Comparison of ENCODE assay signal across 8 mouse cellular contexts in genomic region chr11:69150444-69150843, GRCm38 (mm10). TPM values are rescaled to one million over a fixed set of nuclear protein-coding genes. Genes with fewer than 3 reads are reported as not detected.
DNase-seq lines count a peak whose midpoint lies in the region; ATAC-seq lines count a peak whose summit lies in the region.

No protein-coding gene starts in this region.

- no peak overlapping the region for H3K27ac ChIP-seq in intestine, embryonic 16.5 days (ENCODE audit: low read length)
- no peak overlapping the region for H3K27ac ChIP-seq in midbrain, embryonic 16.5 days (ENCODE audit: low read length)
- no peak overlapping the region for H3K27ac ChIP-seq in stomach, embryonic 16.5 days (ENCODE audit: low read length)

- no peaks in the 10 kb centered on the region for H3K9me3 ChIP-seq in intestine, embryonic 16.5 days (ENCODE audit: control insufficient read depth, low read length)
- H3K9me3 ChIP-seq in midbrain, embryonic 16.5 days (replicated peaks; ENCODE audit: control insufficient read depth, low read length, poor library complexity, severe bottlenecking): no peaks in the 10 kb centered on the region
- H3K9me3 ChIP-seq in stomach, embryonic 16.5 days (replicated peaks; ENCODE audit: control insufficient read depth, low read length): no peaks in the 10 kb centered on the region

- ATAC-seq in intestine, embryonic 16.5 days: no peak
- no peak for ATAC-seq in midbrain, embryonic 16.5 days
- ATAC-seq in stomach, embryonic 16.5 days (ENCODE audit: insufficient read depth, low FRiP score): peak; percentile 29; the same call in 1 of the 2 replicates

- peaks cover 2% of the 10 kb centered on the region; the same call in 1 of the 2 replicates for H3K27me3 ChIP-seq in intestine, embryonic 16.5 days (replicated peaks; ENCODE audit: control insufficient read depth, insufficient read depth, low read length)
- H3K27me3 ChIP-seq in midbrain, embryonic 16.5 days (ENCODE audit: control insufficient read depth, insufficient read depth, low read depth, low read length): no peaks in the 10 kb centered on the region
- no peaks in the 10 kb centered on the region for H3K27me3 ChIP-seq in stomach, embryonic 16.5 days (ENCODE audit: control insufficient read depth, insufficient read depth, low read length)

- 7% methylated on average over 7 of the region's 7 CpGs for WGBS in intestine, embryonic 16.5 days
- 6% methylated on average over 7 of the region's 7 CpGs for WGBS in midbrain, embryonic 16.5 days
- 6% methylated on average over 7 of the region's 7 CpGs for WGBS in stomach, embryonic 16.5 days

- peak overlapping the region; percentile 51 for H3K4me2 ChIP-seq in intestine, embryonic 16.5 days (ENCODE audit: low read depth, low read length)
- H3K4me2 ChIP-seq in midbrain, embryonic 16.5 days (ENCODE audit: low read length): peak overlapping the region; percentile 37
- H3K4me2 ChIP-seq in stomach, embryonic 16.5 days (ENCODE audit: low read depth, low read length): peak overlapping the region; percentile 52

- peak overlapping the region; percentile 32 for H3K4me3 ChIP-seq in intestine, embryonic 16.5 days (ENCODE audit: low read length)
- H3K4me3 ChIP-seq in midbrain, embryonic 16.5 days (ENCODE audit: low read depth, low read length): peak overlapping the region; percentile 14; the same call in 1 of the 2 replicates
- peak overlapping the region; percentile 32 for H3K4me3 ChIP-seq in stomach, embryonic 16.5 days (replicated peaks; ENCODE audit: low read length)

- peak; percentile 57 for DNase-seq in right cerebral cortex, adult 18-20 months
- DNase-seq in right cerebral cortex, postnatal 36 days (ENCODE audit: low spot score in 2 of 2): no peak
- DNase-seq in cerebellum, postnatal 10 days: peak; percentile 92
- DNase-seq in frontal cortex, postnatal 36 days (ENCODE audit: low spot score in 2 of 2): peak; percentile 38 to 57
- DNase-seq in liver: peak; percentile 62

- no peaks in the 10 kb centered on the region for H3K36me3 ChIP-seq in intestine, embryonic 16.5 days (ENCODE audit: control insufficient read depth, insufficient read depth, low read length)
- H3K36me3 ChIP-seq in midbrain, embryonic 16.5 days (ENCODE audit: control insufficient read depth, insufficient read depth, low read length): no peaks in the 10 kb centered on the region
- no peaks in the 10 kb centered on the region for H3K36me3 ChIP-seq in stomach, embryonic 16.5 days (ENCODE audit: control insufficient read depth, insufficient read depth, low read length)

- H3K9ac ChIP-seq in intestine, embryonic 16.5 days (ENCODE audit: low read depth, low read length): 0 out of 2 replicates have a peak overlapping the region, but pooled peaks have one; percentile 39
- H3K9ac ChIP-seq in midbrain, embryonic 16.5 days (ENCODE audit: low read depth, low read length): peak overlapping the region; percentile 42
- H3K9ac ChIP-seq in stomach, embryonic 16.5 days (ENCODE audit: low read length): peak overlapping the region; percentile 60

- no peaks in the 10 kb centered on the region for H3K4me1 ChIP-seq in intestine, embryonic 16.5 days (ENCODE audit: control insufficient read depth, insufficient read depth, low read length)
- no peaks in the 10 kb centered on the region for H3K4me1 ChIP-seq in midbrain, embryonic 16.5 days (ENCODE audit: control insufficient read depth, insufficient read depth, low read length)
- peaks cover 6% of the 10 kb centered on the region; the same call in 1 of the 2 replicates for H3K4me1 ChIP-seq in stomach, embryonic 16.5 days (ENCODE audit: control insufficient read depth, insufficient read depth, low read length)

RNA-seq across cellular contexts. Expression of gene Alox12b, which starts 6.3 kb away (rescaled TPM):
- 0.33 and 0.38 TPM in 2 replicates for polyA plus RNA-seq in intestine, embryonic 16.5 days (2015; fragmentation: Nextera tagmentation; extraction: Ambion mirVana)
- 0.50 and 0.53 TPM in 2 replicates for polyA plus RNA-seq in midbrain, embryonic 16.5 days (2015; fragmentation: Nextera tagmentation; extraction: Ambion mirVana)
- polyA plus RNA-seq in stomach, embryonic 16.5 days (2015; fragmentation: Nextera tagmentation; extraction: Ambion mirVana): 42.2 and 90.0 TPM in 2 replicates

RNA-seq across cellular contexts. Expression of gene Aloxe3, which starts 24.7 kb away (rescaled TPM):
- polyA plus RNA-seq in intestine, embryonic 16.5 days (2015; fragmentation: Nextera tagmentation; extraction: Ambion mirVana): 0.31 and 0.45 TPM in 2 replicates
- 9.0 and 11.5 TPM in 2 replicates for polyA plus RNA-seq in midbrain, embryonic 16.5 days (2015; fragmentation: Nextera tagmentation; extraction: Ambion mirVana)
- 2.0 and 5.4 TPM in 2 replicates for polyA plus RNA-seq in stomach, embryonic 16.5 days (2015; fragmentation: Nextera tagmentation; extraction: Ambion mirVana)

RNA-seq across cellular contexts. Expression of gene 9130213A22Rik, which starts 28.1 kb away (rescaled TPM):
- polyA plus RNA-seq in intestine, embryonic 16.5 days (2015; fragmentation: Nextera tagmentation; extraction: Ambion mirVana): 0.11 and 0.29 TPM in 2 replicates
- 0.49 and 0.65 TPM in 2 replicates for polyA plus RNA-seq in midbrain, embryonic 16.5 days (2015; fragmentation: Nextera tagmentation; extraction: Ambion mirVana)
- polyA plus RNA-seq in stomach, embryonic 16.5 days (2015; fragmentation: Nextera tagmentation; extraction: Ambion mirVana): 0.27 and 0.61 TPM in 2 replicates

RNA-seq across cellular contexts. Expression of gene Hes7, which starts 30.2 kb away (rescaled TPM):
- polyA plus RNA-seq in intestine, embryonic 16.5 days (2015; fragmentation: Nextera tagmentation; extraction: Ambion mirVana): 0.29 and 0.33 TPM in 2 replicates
- 0.75 and 1.1 TPM in 2 replicates for polyA plus RNA-seq in midbrain, embryonic 16.5 days (2015; fragmentation: Nextera tagmentation; extraction: Ambion mirVana)
- polyA plus RNA-seq in stomach, embryonic 16.5 days (2015; fragmentation: Nextera tagmentation; extraction: Ambion mirVana): 0.40 and 0.69 TPM in 2 replicates

RNA-seq across cellular contexts. Expression of gene Alox8, which starts 47.2 kb away (rescaled TPM):
- 0.13 and 0.15 TPM in 2 replicates for polyA plus RNA-seq in intestine, embryonic 16.5 days (2015; fragmentation: Nextera tagmentation; extraction: Ambion mirVana)
- polyA plus RNA-seq in midbrain, embryonic 16.5 days (2015; fragmentation: Nextera tagmentation; extraction: Ambion mirVana): 0.59 and 0.72 TPM in 2 replicates
- polyA plus RNA-seq in stomach, embryonic 16.5 days (2015; fragmentation: Nextera tagmentation; extraction: Ambion mirVana): 0.35 and 0.42 TPM in 2 replicates

Comparison
In these comparisons a context has a peak if more than half of its experiments do, and no peak if none do; other contexts are left out.
1. DNase-seq: peak in right cerebral cortex, adult 18-20 months (single experiment), cerebellum, postnatal 10 days (2 of 2), frontal cortex, postnatal 36 days (2 of 2) and liver (single experiment); none in right cerebral cortex, postnatal 36 days (0 of 2).
2. RNA of gene Alox12b, which starts 6.3 kb away (polyA plus RNA-seq): 42.2 to 90.0 TPM in stomach, embryonic 16.5 days; 0.50 to 0.53 TPM in midbrain, embryonic 16.5 days and 0.33 to 0.38 TPM in intestine, embryonic 16.5 days; every median in the first group is over 10 times any median in the second.
3. Peak in every context shown above with its lines, with median percentiles within 50 percentile points of each other: H3K4me2 ChIP-seq, H3K4me3 ChIP-seq and H3K9ac ChIP-seq.